8 mouse cellular contexts compared by ENCODE assay signal in genomic region chr7:139388670-139389212, GRCm38 (mm10). TPM values are rescaled to one million over a fixed set of nuclear protein-coding genes. Genes with fewer than 3 reads are reported as not detected.
DNase-seq lines count a peak whose midpoint lies in the region; ATAC-seq and TF ChIP-seq lines count a peak whose summit lies in the region.

Gene Inpp5a (plus strand): TSS chr7:139389109.

- H3K4me2 ChIP-seq in forebrain, embryonic 16.5 days (ENCODE audit: low read length), result peak within 1 kb of the TSS; percentile 71
- peak within 1 kb of the TSS; percentile 68 for H3K4me2 ChIP-seq in lung, embryonic 14.5 days

- H3K4me1 ChIP-seq in G1E (ENCODE audit: insufficient read depth, low read depth, low read length), result peaks cover 10% of the 10 kb centered on the region
- peaks cover 18% of the 10 kb centered on the region for H3K4me1 ChIP-seq in forebrain, embryonic 16.5 days (replicated peaks; ENCODE audit: control insufficient read depth, insufficient read depth, low read length)
- peaks cover 29% of the 10 kb centered on the region for H3K4me1 ChIP-seq in lung, embryonic 14.5 days (ENCODE audit: insufficient read depth)
- peaks cover 23% of the 10 kb centered on the region for H3K4me1 ChIP-seq in olfactory bulb, adult 2 months (ENCODE audit: control insufficient read depth, insufficient read depth, low read length)
- peaks cover 16% of the 10 kb centered on the region for H3K4me1 ChIP-seq in thymus, adult 2 months (replicated peaks; ENCODE audit: control insufficient read depth, insufficient read depth, low read length)

- 0% methylated on average over 39 of the region's 47 CpGs for WGBS in forebrain, embryonic 16.5 days
- under 1% methylated on average over 47 of the region's 47 CpGs for WGBS in lung, embryonic 14.5 days
- WGBS in olfactory bulb, adult 2 months, result under 1% methylated on average over 47 of the region's 47 CpGs
- WGBS in thymus, adult 2 months, result under 1% methylated on average over 47 of the region's 47 CpGs

- H3K9me3 ChIP-seq in G1E (replicated peaks), result peaks cover 38% of the 10 kb centered on the region
- H3K9me3 ChIP-seq in forebrain, embryonic 16.5 days (ENCODE audit: control insufficient read depth, low read length), result no peaks in the 10 kb centered on the region
- H3K9me3 ChIP-seq in lung, embryonic 14.5 days (ENCODE audit: low read depth, low read length), result no peaks in the 10 kb centered on the region

- peak within 1 kb of the TSS; percentile 77 for H3K9ac ChIP-seq in forebrain, embryonic 16.5 days (replicated peaks; ENCODE audit: low read depth, low read length)
- H3K9ac ChIP-seq in lung, embryonic 14.5 days, result peak within 1 kb of the TSS; percentile 92

- peak; percentile 75 for TF ChIP-seq POLR2A in olfactory bulb, adult 2 months (IDR thresholded peaks at IDR 0.05; ENCODE audit: insufficient read depth, low read depth, low read length)
- TF ChIP-seq POLR2A in thymus, adult 2 months (IDR thresholded peaks at IDR 0.05; ENCODE audit: control insufficient read depth, extremely low read depth, insufficient read depth, low read length, poor library complexity), result peak; percentile 70; the same call in 1 of the 2 replicates

- H3K27me3 ChIP-seq in G1E (ENCODE audit: insufficient read depth, low read length), result peaks cover 6% of the 10 kb centered on the region; the same call in 1 of the 2 replicates
- H3K27me3 ChIP-seq in forebrain, embryonic 16.5 days (replicated peaks; ENCODE audit: control insufficient read depth, insufficient read depth, low read length), result no peaks in the 10 kb centered on the region
- no peaks in the 10 kb centered on the region for H3K27me3 ChIP-seq in lung, embryonic 14.5 days (ENCODE audit: insufficient read depth, low read length)
- no peaks in the 10 kb centered on the region for H3K27me3 ChIP-seq in thymus, adult 2 months (ENCODE audit: control insufficient read depth, insufficient read depth, low read length)

- H3K27ac ChIP-seq in forebrain, embryonic 16.5 days (ENCODE audit: low read length), result peak within 1 kb of the TSS; percentile 69; the same call in 1 of the 2 replicates
- H3K27ac ChIP-seq in layer of hippocampus, adult 2 months, result peak within 1 kb of the TSS; percentile 95
- H3K27ac ChIP-seq in lung, embryonic 14.5 days (ENCODE audit: low read depth), result peak within 1 kb of the TSS; percentile 90
- peak within 1 kb of the TSS; percentile 82 for H3K27ac ChIP-seq in olfactory bulb, adult 2 months (ENCODE audit: insufficient read depth, low read depth, low read length)
- H3K27ac ChIP-seq in thymus, adult 2 months (ENCODE audit: control insufficient read depth, insufficient read depth, low read length), result peak within 1 kb of the TSS; percentile 24; the same call in 1 of the 2 replicates

- peak within 1 kb of the TSS; percentile 73 for H3K4me3 ChIP-seq in G1E (ENCODE audit: low read depth, low read length)
- H3K4me3 ChIP-seq in forebrain, embryonic 16.5 days (replicated peaks; ENCODE audit: low read length), result peak within 1 kb of the TSS; percentile 73
- peak within 1 kb of the TSS; percentile 86 for H3K4me3 ChIP-seq in layer of hippocampus, adult 2 months
- peak within 1 kb of the TSS; percentile 95 for H3K4me3 ChIP-seq in lung, embryonic 14.5 days (ENCODE audit: low read depth, low read length)
- H3K4me3 ChIP-seq in olfactory bulb, adult 2 months (ENCODE audit: insufficient read depth, low read depth, low read length), result peak within 1 kb of the TSS; percentile 91
- peak within 1 kb of the TSS; percentile 86 for H3K4me3 ChIP-seq in thymus, adult 2 months (ENCODE audit: control insufficient read depth, insufficient read depth, low read length)

- no peaks in the 10 kb centered on the region for H3K36me3 ChIP-seq in G1E (replicated peaks)
- no peaks in the 10 kb centered on the region for H3K36me3 ChIP-seq in forebrain, embryonic 16.5 days (ENCODE audit: control insufficient read depth, insufficient read depth)
- H3K36me3 ChIP-seq in lung, embryonic 14.5 days (ENCODE audit: insufficient read depth), result no peaks in the 10 kb centered on the region
- H3K36me3 ChIP-seq in thymus, adult 2 months (ENCODE audit: control insufficient read depth, insufficient read depth, low read length), result no peaks in the 10 kb centered on the region

- intact Hi-C loops in heart, postnatal 36 days (cut with DNase I), result loop anchor here (1.0 to 5.0 kb wide), 3 partner anchors 24 to 141 kb away; partner anchors contain the start of gene Pwwp2b

- DNase-seq in G1E (ENCODE audit: low spot score), result peak; percentile 85
- DNase-seq in cerebellum, adult 18-20 months, result peak; percentile 99 to 100
- DNase-seq in heart, postnatal 36 days, result peak; percentile 99
- peak; percentile 98 to 100 for DNase-seq in layer of hippocampus, adult 2 months (ENCODE audit: low spot score in 2 of 2)
- peak; percentile 100 for DNase-seq in lung, embryonic 14.5 days
- peak; percentile 99 for DNase-seq in thymus, adult 2 months

- no peak for TF ChIP-seq CTCF in G1E (IDR thresholded peaks at IDR 0.05; ENCODE audit: low read depth, low read length)
- no peak for TF ChIP-seq CTCF in layer of hippocampus, adult 2 months (conservative IDR thresholded peaks at IDR 0.05)
- no peak for TF ChIP-seq CTCF in lung, embryonic 14.5 days (IDR thresholded peaks at IDR 0.05; ENCODE audit: low read depth)
- TF ChIP-seq CTCF in olfactory bulb, adult 2 months (IDR thresholded peaks at IDR 0.05; ENCODE audit: insufficient read depth, low read depth, low read length), result no peak
- no peak for TF ChIP-seq CTCF in thymus, adult 2 months (IDR thresholded peaks at IDR 0.05; ENCODE audit: borderline replicate concordance, control insufficient read depth, extremely low read depth, insufficient read depth, low read length, poor library complexity)

- peak; percentile 93 for ATAC-seq in G1E (ENCODE audit: extremely low read depth, insufficient number of reproducible peaks, low FRiP score, poor library complexity, severe bottlenecking)
- peak; percentile 97 for ATAC-seq in forebrain, embryonic 16.5 days
- peak; percentile 97 for ATAC-seq in lung, embryonic 14.5 days (ENCODE audit: insufficient read depth)

RNA-seq across cellular contexts. Expression of gene Inpp5a, which starts in this region (rescaled TPM):
- total RNA-seq in G1E (2014; fragmentation: Nextera tagmentation) (5.6 and 6.2 TPM in 2 replicates), G1E (2017) (1.1 and 1.2 TPM in 2 replicates)
- 2.5 and 2.8 TPM in 2 replicates for polyA plus RNA-seq in G1E (2012)
- polyA plus RNA-seq in forebrain, embryonic 16.5 days (2015; fragmentation: Nextera tagmentation; extraction: Ambion mirVana), result 9.3 and 11.2 TPM in 2 replicates
- total RNA-seq in heart, postnatal 36 days (2021), result 100 to 1,000 TPM; 273 to 286 TPM
- total RNA-seq in layer of hippocampus, adult 2 months (2021), result 10 to 100 TPM; 39.2 to 41.1 TPM
- 45.2 and 47.7 TPM in 2 replicates for polyA plus RNA-seq in lung, embryonic 14.5 days (2014; fragmentation: Nextera tagmentation; extraction: Ambion mirVana)
- polyA plus RNA-seq in olfactory bulb, adult 2 months (2012; ENCODE audit: insufficient read depth, insufficient read length, low replicate concordance, missing spikeins), result not detected in 2 replicates
- polyA plus RNA-seq in thymus, adult 2 months (2012; rRNA removed), result 15.8 and 17.9 TPM in 2 replicates

Comparison
In these comparisons a context has a peak if more than half of its experiments do, and no peak if none do; other contexts are left out.
1. Peak in every context shown above with its lines: DNase-seq, ATAC-seq, H3K4me3 ChIP-seq and H3K27ac ChIP-seq.
2. RNA of gene Inpp5a (total RNA-seq): 273 to 286 TPM in heart, postnatal 36 days; 39.2 to 41.1 TPM in layer of hippocampus, adult 2 months and 1.1 to 6.2 TPM in G1E; every median in the first group is over 4 times any median in the second.
3. H3K27ac ChIP-seq: peak in every context shown above with its lines; median percentile 95 in layer of hippocampus, adult 2 months; 90 in lung, embryonic 14.5 days; 82 in olfactory bulb, adult 2 months; 69 in forebrain, embryonic 16.5 days; 24 in thymus, adult 2 months.